Mouse (Mus musculus) midbrain, embryonic 14.5 days (tissue): ENCODE measurements around the gene S100a11. TPM values are rescaled to one million over a fixed set of nuclear protein-coding genes. Genes with fewer than 3 reads are reported as not detected.
"Not testable (repeated sequence)": the region's sequence is repeated elsewhere in the genome, so short reads cannot be mapped to it uniquely, and the experiment has no call there.

Source experiments
- ATAC-seq: fragments of 200-750 bp; cut with Nextera tagmentation; 2 replicates; pipeline ENCODE4 v1.8.0; 2017; ENCODE audit warnings: moderate number of reproducible peaks, moderate library complexity; ENCODE audit not compliant: low FRiP score, low TSS enrichment
- DNase-seq: peaks from one replicate; pipeline ENCODE4 v3.0.0-alpha.2; 2015
- H3K27ac ChIP-seq: fragments of 300-500 bp; sonication (generic); replicated peaks from 2 replicates; pipeline ENCODE4 v1.5.1; 2014; ENCODE audit warnings: mild to moderate bottlenecking, low read depth, low read length, moderate library complexity
- H3K27me3 ChIP-seq: fragments of 300-500 bp; sonication (generic); 2 replicates; pipeline ENCODE4 v1.6.1; 2014; ENCODE audit warnings: low read length, control low read depth, mixed read lengths; ENCODE audit not compliant: control insufficient read depth, insufficient read depth
- H3K36me3 ChIP-seq: fragments of 300-500 bp; sonication (generic); 2 replicates; pipeline ENCODE4 v1.6.1; 2014; ENCODE audit warnings: low read length, control low read depth; ENCODE audit not compliant: control insufficient read depth, insufficient read depth
- H3K4me1 ChIP-seq: fragments of 300-500 bp; sonication (generic); 2 replicates; pipeline ENCODE4 v1.6.1; 2014; ENCODE audit warnings: mild to moderate bottlenecking, antibody characterized with exemption, low read length, control low read depth; ENCODE audit not compliant: control insufficient read depth, insufficient read depth
- H3K4me2 ChIP-seq: fragments of 300-500 bp; sonication (generic); 2 replicates; pipeline ENCODE4 v1.6.1; 2014; ENCODE audit warnings: mild to moderate bottlenecking, low read length, moderate library complexity
- H3K4me3 ChIP-seq: fragments of 300-500 bp; sonication (generic); replicated peaks from 2 replicates; pipeline ENCODE4 v1.5.1; 2014; ENCODE audit warnings: low read depth, low read length
- H3K9ac ChIP-seq: fragments of 300-500 bp; sonication (generic); replicated peaks from 2 replicates; pipeline ENCODE4 v1.6.1; 2014; ENCODE audit warnings: mild to moderate bottlenecking, low read length, moderate library complexity
- H3K9me3 ChIP-seq: fragments of 300-500 bp; sonication (generic); 2 replicates; pipeline ENCODE4 v1.6.1; 2016; ENCODE audit warnings: low read length, control low read depth, mixed read lengths; ENCODE audit not compliant: control insufficient read depth
- WGBS: fragments of 180-500 bp; shearing (Covaris S2); extraction: QIAGEN DNeasy Blood & Tissue Kit; methylation state at CpG from one replicate; pipeline ENCODE4 v1.1.7; 2014; 5-methylcytosine and 5-hydroxymethylcytosine counted together
- polyA plus RNA-seq: library from polyadenylated mRNA; unstranded; fragments of >200 nt; fragmentation: Nextera tagmentation; extraction: Ambion mirVana; gene quantifications from 2 replicates; pipeline ENCODE4 v1.2.1, GENCODE M21; 2014

Gene S100a11
- polyA plus RNA-seq, 1 experiment from 2014 or later: 157 TPM

DNA sequence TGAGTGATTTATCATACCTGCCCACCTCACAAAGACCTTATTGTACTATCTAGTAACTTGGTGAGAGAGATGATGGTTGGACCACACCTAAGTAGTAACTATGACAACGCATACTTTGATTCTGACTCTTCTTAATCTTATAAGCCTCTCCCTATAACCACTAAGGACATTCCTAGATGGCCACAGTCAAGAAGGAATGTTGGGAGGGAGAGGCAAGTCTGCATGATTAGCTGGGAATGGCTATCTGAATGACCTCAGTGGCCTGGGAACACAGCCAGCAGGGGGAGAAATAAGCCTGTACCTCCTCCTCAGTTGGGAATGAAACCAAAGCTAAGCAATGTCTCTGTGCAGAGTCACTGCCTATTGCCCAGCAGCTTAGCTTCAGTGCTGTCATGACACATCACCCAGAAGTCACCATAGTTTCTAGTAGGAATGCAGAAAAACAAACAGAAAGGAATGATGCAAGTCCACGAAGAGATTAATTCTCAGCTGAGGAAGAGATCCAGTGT is 16.8 kb downstream of the S100a11 start:
- no peaks in the 10 kb centered on the region for H3K27me3 ChIP-seq
- DNase-seq: no peak
- no peak overlapping the region for H3K4me2 ChIP-seq
- H3K9me3 ChIP-seq: no peaks in the 10 kb centered on the region
- no peaks in the 10 kb centered on the region for H3K36me3 ChIP-seq
- ATAC-seq: no peak
- H3K4me3 ChIP-seq: no peak overlapping the region
- H3K4me1 ChIP-seq: no peaks in the 10 kb centered on the region
- H3K9ac ChIP-seq: no peak overlapping the region
- 54% methylated on average over 2 of the region's 2 CpGs for WGBS
- H3K27ac ChIP-seq: no peak overlapping the region

- Histone ChIP-seq H3K9me3 (no peaks in the 10 kb centered on the region), H3K4me2 (no peak overlapping the region), H3K9ac (no peak overlapping the region), H3K27ac (no peak overlapping the region), H3K4me3 (no peak overlapping the region), H3K36me3 (no peaks in the 10 kb centered on the region), H3K4me1 (no peaks in the 10 kb centered on the region), H3K27me3 (no peaks in the 10 kb centered on the region)
- ATAC-seq (no peak), DNase-seq (no peak)
- whole genome bisulfite sequencing: 89% methylated on average over 2 of the region's 2 CpGs
These were observed 18.2 kb downstream of the S100a11 start for GRCm38 (mm10) chr3:93538486-93538885.

- Histone ChIP-seq H3K27me3 (no peaks in the 10 kb centered on the region), H3K9ac (no peak overlapping the region), H3K4me2 (no peak overlapping the region), H3K27ac (no peak overlapping the region), H3K36me3 (no peaks in the 10 kb centered on the region), H3K4me3 (no peak overlapping the region), H3K9me3 (no peaks in the 10 kb centered on the region), H3K4me1 (no peaks in the 10 kb centered on the region)
- DNase-seq: no peak
- no peak for ATAC-seq
- WGBS: 62% methylated on average over 2 of the region's 2 CpGs
These were observed 21.2 kb downstream of the S100a11 start for GRCm38 (mm10) chr3:93541501-93541900.

DNA sequence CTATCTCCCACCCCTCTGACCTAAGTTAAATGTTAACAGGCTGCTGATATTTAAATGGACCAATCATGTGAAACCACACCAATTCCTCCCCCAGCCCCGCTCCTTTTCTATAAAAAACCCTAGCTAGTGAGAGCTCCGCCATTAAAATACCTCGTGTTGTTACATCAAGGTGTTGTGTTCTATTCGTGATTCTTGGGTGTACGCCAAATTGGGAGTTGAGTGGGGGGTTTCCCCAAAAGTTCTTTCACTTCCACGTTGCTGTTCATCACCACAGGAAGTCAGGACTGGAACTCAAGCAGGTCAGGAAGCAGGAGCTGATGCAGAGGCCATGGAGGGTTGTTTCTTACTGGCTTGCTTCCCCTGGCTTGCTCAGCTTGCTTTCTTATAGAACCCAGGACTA is 23.9 kb downstream of the S100a11 start:
- not testable (repeated sequence) for H3K4me3 ChIP-seq, H3K4me1 ChIP-seq, H3K36me3 ChIP-seq, H3K27ac ChIP-seq, H3K4me2 ChIP-seq, ATAC-seq, H3K9ac ChIP-seq, DNase-seq, H3K9me3 ChIP-seq, H3K27me3 ChIP-seq
- WGBS: 88% methylated on average over 6 of the region's 6 CpGs

DNA sequence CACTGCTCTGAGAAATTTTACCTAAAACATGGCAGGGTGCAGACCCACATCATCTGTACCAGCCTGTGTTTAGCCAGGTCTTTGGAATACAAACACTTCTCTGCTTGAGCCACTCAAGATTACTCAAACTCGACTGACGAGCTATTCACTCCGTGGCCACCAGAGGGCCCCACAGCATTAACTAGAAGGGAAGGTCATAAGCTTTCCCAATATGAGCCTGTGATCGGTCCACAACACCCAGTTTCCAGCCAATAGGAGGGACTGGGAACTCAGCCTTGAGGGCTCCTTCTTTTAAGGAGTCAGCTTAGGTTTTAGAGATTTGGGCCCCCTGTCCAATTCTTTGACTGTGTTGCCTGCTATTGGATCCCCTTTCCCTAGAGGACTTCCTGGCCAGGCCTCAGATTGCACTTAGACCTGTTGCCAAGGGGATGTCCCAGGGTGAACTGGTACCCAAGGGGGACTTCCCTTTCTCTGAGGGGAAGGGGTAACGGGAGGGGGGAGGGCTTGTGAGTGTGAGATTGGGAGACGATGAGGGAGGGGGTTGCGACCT is 26.9 kb downstream of the S100a11 start:
- Histone ChIP-seq H3K9ac (no peak overlapping the region), H3K4me3 (no peak overlapping the region), H3K9me3 (no peaks in the 10 kb centered on the region), H3K27ac (no peak overlapping the region), H3K36me3 (no peaks in the 10 kb centered on the region), H3K4me2 (no peak overlapping the region), H3K27me3 (no peaks in the 10 kb centered on the region), H3K4me1 (no peaks in the 10 kb centered on the region)
- 34% methylated on average over 7 of the region's 7 CpGs for WGBS
- ATAC-seq (peak; percentile 27; the same call in 1 of the 2 replicates), DNase-seq (peak; percentile 86)

DNA sequence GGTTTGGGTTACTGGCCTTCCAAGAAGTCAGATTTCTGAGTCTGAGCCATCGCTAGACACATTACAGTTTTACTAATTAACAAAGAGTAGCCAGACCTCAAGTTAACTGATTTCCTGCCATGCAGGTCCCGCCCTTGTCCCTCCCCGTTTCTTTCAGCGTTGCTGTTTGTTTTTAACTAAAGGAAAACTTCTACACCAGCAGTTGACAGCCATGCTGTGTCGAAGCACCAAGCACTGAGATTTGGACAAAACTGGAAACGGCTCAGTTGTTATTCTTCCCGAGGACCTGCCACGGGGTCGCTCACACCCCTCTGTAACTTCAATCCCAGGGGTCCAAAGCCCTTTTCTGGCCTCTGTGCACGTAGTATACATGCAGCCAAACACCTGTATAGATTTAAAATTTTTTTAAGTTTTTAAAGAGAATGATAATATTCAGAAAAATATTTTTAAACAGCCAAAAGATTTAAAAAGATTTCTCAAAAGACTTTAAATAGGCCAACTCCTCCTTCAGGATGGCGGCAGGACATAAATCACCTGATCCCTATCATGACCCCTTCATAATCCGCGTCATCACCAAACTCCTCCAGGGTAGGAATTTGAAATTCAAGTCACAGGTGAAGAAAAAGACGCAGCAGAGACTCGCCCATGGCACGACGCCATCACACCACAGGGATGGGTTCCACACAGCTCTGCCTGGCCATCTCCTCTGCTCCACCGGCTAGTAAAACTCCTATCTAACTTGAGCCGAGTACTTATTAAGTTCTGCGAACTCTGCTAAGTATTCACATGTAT is 27.7 kb downstream of the S100a11 start:
- no peak overlapping the region for H3K27ac ChIP-seq
- H3K36me3 ChIP-seq: no peaks in the 10 kb centered on the region
- DNase-seq: no peak
- no peak overlapping the region for H3K4me2 ChIP-seq
- H3K9me3 ChIP-seq: no peaks in the 10 kb centered on the region
- WGBS: 84% methylated on average over 20 of the region's 20 CpGs
- no peak overlapping the region for H3K4me3 ChIP-seq
- H3K9ac ChIP-seq: no peak overlapping the region
- ATAC-seq: no peak
- no peaks in the 10 kb centered on the region for H3K27me3 ChIP-seq
- H3K4me1 ChIP-seq: no peaks in the 10 kb centered on the region

DNA sequence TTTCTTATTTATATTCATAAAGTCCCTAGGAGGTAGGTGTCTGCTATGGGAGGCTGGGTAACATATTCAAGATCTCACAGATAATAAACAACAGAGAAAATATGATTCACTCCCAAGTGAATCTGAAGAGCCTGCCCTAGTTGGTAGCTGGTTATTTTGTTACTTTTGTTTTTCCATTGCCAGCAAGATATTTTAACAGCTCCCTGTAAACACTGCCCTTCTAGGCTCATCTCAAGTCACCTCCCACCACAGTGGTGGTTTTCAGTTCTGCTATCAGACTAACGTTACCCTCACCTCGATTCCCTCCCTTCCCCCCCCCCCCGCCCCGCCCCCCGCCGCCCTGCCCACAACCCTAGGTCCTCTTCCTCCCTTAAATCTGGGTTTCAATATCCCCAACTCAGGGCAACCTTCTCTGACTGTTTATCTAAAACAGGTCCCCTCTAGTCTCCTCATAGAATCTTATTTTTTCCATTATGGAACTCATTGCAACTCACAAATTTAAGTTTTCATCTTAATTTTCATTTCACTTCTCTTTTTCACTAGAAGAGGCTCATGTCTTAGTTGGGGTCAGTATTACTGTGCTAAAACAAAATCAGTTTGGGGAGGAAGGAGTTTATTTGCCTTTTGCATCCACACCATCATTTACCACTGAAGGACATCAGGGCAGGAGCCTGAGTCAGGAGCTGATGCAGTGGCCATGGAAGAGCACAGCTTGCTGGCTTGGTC is 28.4 kb downstream of the S100a11 start:
- Histone ChIP-seq H3K36me3 (no peaks in the 10 kb centered on the region), H3K27me3 (no peaks in the 10 kb centered on the region), H3K9ac (no peak overlapping the region), H3K4me1 (no peaks in the 10 kb centered on the region), H3K4me3 (no peak overlapping the region), H3K4me2 (no peak overlapping the region), H3K9me3 (no peaks in the 10 kb centered on the region), H3K27ac (no peak overlapping the region)
- DNase-seq: no peak
- ATAC-seq: no peak
- WGBS: 81% methylated on average over 6 of the region's 6 CpGs

- DNase-seq (no peak), ATAC-seq (no peak)
- peaks cover 7% of the 10 kb centered on the region; the same call in 1 of the 2 replicates for H3K4me1 ChIP-seq
- no peak overlapping the region for H3K4me2 ChIP-seq
- no peak overlapping the region for H3K4me3 ChIP-seq
- H3K9ac ChIP-seq: no peak overlapping the region
- peaks cover 6% of the 10 kb centered on the region; the same call in 1 of the 2 replicates for H3K27me3 ChIP-seq
- H3K27ac ChIP-seq: no peak overlapping the region
- 92% methylated on average over 4 of the region's 4 CpGs for WGBS
- H3K9me3 ChIP-seq: no peaks in the 10 kb centered on the region
- H3K36me3 ChIP-seq: no peaks in the 10 kb centered on the region
These were observed 29.7 kb downstream of the S100a11 start for GRCm38 (mm10) chr3:93549986-93550385.
